Mouse (Mus musculus) ES-E14 (cell line): Measurements from ENCODE around the gene Tor1b.

ENCODE experiments used
- HCFC1 ChIP-seq: IDR thresholded peaks from 2 replicates; pipeline ENCODE4 v1.6.1; 2012; ENCODE audit warnings: low read length, inconsistent platforms, borderline replicate concordance; ENCODE audit not compliant: insufficient read depth
- MAFK ChIP-seq: IDR thresholded peaks from 2 replicates; pipeline ENCODE4 v1.6.1; 2014; ENCODE audit warnings: mild to moderate bottlenecking, low read depth, low read length, inconsistent platforms; ENCODE audit not compliant: insufficient read depth

DNA sequence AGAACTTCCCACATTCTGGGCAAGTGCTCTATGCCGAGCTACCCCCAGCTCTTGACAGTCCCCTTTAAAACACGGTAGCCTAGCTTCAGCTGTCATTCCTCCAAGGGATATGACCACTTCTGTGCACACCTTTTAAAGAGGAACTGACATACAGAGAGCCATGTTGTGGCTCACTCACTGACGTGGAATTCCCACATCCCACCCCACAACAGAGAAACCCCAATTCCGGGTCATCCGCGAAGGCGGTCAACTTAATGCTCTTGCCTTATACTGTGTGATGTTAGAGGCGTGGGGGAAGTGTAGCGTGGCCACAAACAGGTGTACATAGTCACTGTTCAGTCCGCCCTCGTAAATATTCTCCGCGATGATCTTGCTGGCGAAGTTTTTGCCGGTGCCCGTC lies 14.1 kb downstream of the Tor1b start:
- no peak for TF ChIP-seq HCFC1
- TF ChIP-seq MAFK = no peak
